Mouse (Mus musculus) midbrain, embryonic 15.5 days (tissue): ENCODE data around the gene Adamtsl4. TPM values are rescaled to one million over a fixed set of nuclear protein-coding genes. Genes with fewer than 3 reads are reported as not detected.

ENCODE experiments used
- ATAC-seq: fragments of 200-750 bp; cut with Nextera tagmentation; replicated peaks from 2 replicates; pipeline ENCODE4 v1.8.0; 2017; ENCODE audit warnings: moderate TSS enrichment
- H3K27ac ChIP-seq: fragments of 300-500 bp; sonication (generic); 2 replicates; pipeline ENCODE4 v1.5.1; 2015; ENCODE audit warnings: mild to moderate bottlenecking, inconsistent platforms
- H3K27me3 ChIP-seq: fragments of 300-500 bp; sonication (generic); replicated peaks from 2 replicates; pipeline ENCODE4 v1.6.1; 2015; ENCODE audit warnings: inconsistent platforms
- H3K36me3 ChIP-seq: fragments of 300-500 bp; sonication (generic); replicated peaks from 2 replicates; pipeline ENCODE4 v1.6.1; 2015; ENCODE audit warnings: inconsistent platforms
- H3K4me1 ChIP-seq: fragments of 300-500 bp; sonication (generic); 2 replicates; pipeline ENCODE4 v1.6.1; 2015; ENCODE audit warnings: inconsistent platforms
- H3K4me2 ChIP-seq: fragments of 300-500 bp; sonication (generic); 2 replicates; pipeline ENCODE4 v1.6.1; 2015; ENCODE audit warnings: inconsistent platforms, mild to moderate bottlenecking, moderate library complexity
- H3K4me3 ChIP-seq: fragments of 300-500 bp; sonication (generic); 2 replicates; pipeline ENCODE4 v1.5.1; 2015; ENCODE audit warnings: mild to moderate bottlenecking, inconsistent platforms
- H3K9ac ChIP-seq: fragments of 300-500 bp; sonication (generic); 2 replicates; pipeline ENCODE4 v1.6.1; 2015; ENCODE audit warnings: mild to moderate bottlenecking, inconsistent platforms
- H3K9me3 ChIP-seq: fragments of 300-500 bp; sonication (generic); 2 replicates; pipeline ENCODE4 v1.6.1; 2016; ENCODE audit warnings: inconsistent platforms
- WGBS: fragments of 180-500 bp; shearing (Covaris S2); methylation state at CpG from one replicate; pipeline ENCODE4 v1.1.7; 2015; ENCODE audit warnings: mixed read lengths; 5-methylcytosine and 5-hydroxymethylcytosine counted together
- polyA plus RNA-seq: library from polyadenylated mRNA; unstranded; fragments of >200 nt; fragmentation: Nextera tagmentation; extraction: Ambion mirVana; gene quantifications from 2 replicates; pipeline ENCODE4 v1.2.1, GENCODE M21; 2015

Gene Adamtsl4
- polyA plus RNA-seq, 1 experiment from 2014 or later: 1.0 TPM

DNA sequence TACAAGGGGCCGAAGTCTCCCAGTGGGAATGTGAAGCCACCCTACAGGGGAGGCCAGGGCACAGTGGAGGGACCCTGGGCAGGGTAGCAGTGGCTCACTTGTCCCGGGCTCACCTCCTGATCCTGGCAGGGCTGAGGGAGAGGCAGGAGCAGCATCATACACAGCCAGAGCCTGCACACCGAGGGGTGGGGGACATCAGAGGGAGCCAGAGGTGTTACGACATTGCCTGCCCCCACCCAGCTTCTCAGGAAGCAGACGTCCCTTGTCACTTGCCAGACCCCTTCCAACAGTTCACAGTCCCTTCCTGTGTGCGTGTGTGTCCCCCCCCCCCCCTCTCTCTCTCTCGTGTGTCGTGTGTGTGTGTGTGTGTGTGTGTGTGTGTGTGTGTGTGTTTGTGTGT, 2.9 kb downstream of the Adamtsl4 start:
- H3K4me3 ChIP-seq: no peak overlapping the region
- H3K9me3 ChIP-seq: no peaks in the 10 kb centered on the region
- no peaks in the 10 kb centered on the region for H3K27me3 ChIP-seq
- H3K4me1 ChIP-seq: peaks cover 24% of the 10 kb centered on the region
- H3K9ac ChIP-seq: no peak overlapping the region
- WGBS: 73% methylated on average over 5 of the region's 8 CpGs
- H3K4me2 ChIP-seq: no peak overlapping the region
- no peaks in the 10 kb centered on the region for H3K36me3 ChIP-seq
- H3K27ac ChIP-seq: no peak overlapping the region
- ATAC-seq: no peak

GRCm38 (mm10) chr3:95682878-95683277, 4.8 kb downstream of the Adamtsl4 start:
- Histone ChIP-seq H3K4me3 (no peak overlapping the region), H3K36me3 (no peaks in the 10 kb centered on the region), H3K27ac (no peak overlapping the region), H3K9ac (no peak overlapping the region), H3K27me3 (no peaks in the 10 kb centered on the region), H3K4me1 (peaks cover 20% of the 10 kb centered on the region), H3K4me2 (no peak overlapping the region), H3K9me3 (no peaks in the 10 kb centered on the region)
- ATAC-seq: no peak
- 61% methylated on average over 5 of the region's 5 CpGs for WGBS

DNA sequence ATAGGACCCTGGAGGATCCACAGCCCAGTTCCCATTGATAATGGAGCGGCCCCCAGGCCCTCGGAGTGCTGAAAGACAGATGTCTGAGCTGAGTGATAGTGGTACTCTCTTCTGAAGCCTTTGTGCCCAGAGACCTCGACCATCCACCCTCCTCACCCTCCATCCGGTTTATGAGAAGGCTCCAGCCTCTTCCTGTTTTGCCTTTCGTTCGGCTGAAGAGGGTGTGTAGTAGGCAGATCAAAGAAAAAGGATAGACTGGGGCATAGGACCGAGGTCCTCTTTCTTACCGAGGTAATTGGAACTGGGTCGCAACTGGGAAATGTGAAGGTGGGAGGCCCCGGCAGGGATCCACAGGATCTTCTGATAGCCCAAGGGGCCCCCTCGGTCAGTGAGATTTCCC, 6.4 kb downstream of the Adamtsl4 start:
- Histone ChIP-seq H3K36me3 (no peaks in the 10 kb centered on the region), H3K4me2 (no peak overlapping the region), H3K9ac (no peak overlapping the region), H3K9me3 (no peaks in the 10 kb centered on the region), H3K27me3 (no peaks in the 10 kb centered on the region), H3K27ac (no peak overlapping the region), H3K4me3 (no peak overlapping the region), H3K4me1 (0 out of 2 replicates have a peak, but pooled peaks cover 8% of the 10 kb centered on the region)
- ATAC-seq: no peak
- WGBS: 64% methylated on average over 11 of the region's 11 CpGs

DNA sequence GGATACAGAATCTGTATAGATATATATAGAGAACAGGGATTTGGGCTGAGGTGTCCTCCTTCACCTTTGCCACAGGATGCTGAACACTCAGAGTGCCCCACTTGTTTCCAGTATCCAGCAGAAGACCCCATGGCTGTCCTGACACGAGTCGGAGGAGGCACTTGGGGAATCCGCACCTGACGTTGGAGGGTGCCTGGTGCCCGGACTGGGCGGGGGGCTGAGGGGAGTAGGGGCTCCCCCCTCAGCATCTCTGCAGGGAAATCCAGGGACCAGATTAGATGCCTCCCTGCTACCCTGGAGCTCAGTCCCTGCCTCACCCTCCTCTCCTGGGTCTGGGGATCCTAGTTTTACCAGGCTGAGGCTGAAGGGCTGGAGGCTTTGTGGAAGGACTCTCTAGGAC, 7.0 kb downstream of the Adamtsl4 start:
- H3K4me3 ChIP-seq: no peak overlapping the region
- no peak overlapping the region for H3K9ac ChIP-seq
- no peaks in the 10 kb centered on the region for H3K27me3 ChIP-seq
- ATAC-seq: no peak
- no peak overlapping the region for H3K4me2 ChIP-seq
- H3K36me3 ChIP-seq: no peaks in the 10 kb centered on the region
- H3K9me3 ChIP-seq: no peaks in the 10 kb centered on the region
- 0 out of 2 replicates have a peak, but pooled peaks cover 8% of the 10 kb centered on the region for H3K4me1 ChIP-seq
- 81% methylated on average over 6 of the region's 6 CpGs for WGBS
- no peak overlapping the region for H3K27ac ChIP-seq

DNA sequence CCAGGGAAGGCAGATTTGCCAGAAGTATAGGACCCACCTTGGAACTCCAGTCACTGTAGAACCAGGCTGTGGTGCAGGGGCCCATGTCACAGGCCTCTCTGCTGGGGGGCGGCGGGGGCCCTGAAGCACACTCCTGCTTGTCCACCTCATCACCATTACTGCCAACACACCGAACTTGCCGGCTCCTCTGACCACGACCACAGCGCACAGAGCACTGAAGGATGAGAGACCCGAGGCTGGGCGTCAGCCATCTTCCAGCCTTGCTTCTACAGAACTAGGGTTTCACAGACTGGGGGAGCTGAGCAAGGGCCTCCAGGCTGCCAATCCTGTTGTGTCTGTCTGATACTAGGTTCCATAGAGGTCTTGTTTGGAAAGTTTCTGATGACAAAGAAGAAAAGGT, 8.2 kb downstream of the Adamtsl4 start:
- ATAC-seq: no peak
- H3K9ac ChIP-seq: no peak overlapping the region
- 90% methylated on average over 8 of the region's 8 CpGs for WGBS
- no peak overlapping the region for H3K27ac ChIP-seq
- no peaks in the 10 kb centered on the region for H3K27me3 ChIP-seq
- H3K4me2 ChIP-seq: no peak overlapping the region
- H3K4me3 ChIP-seq: no peak overlapping the region
- H3K4me1 ChIP-seq: 0 out of 2 replicates have a peak, but pooled peaks cover 8% of the 10 kb centered on the region
- H3K9me3 ChIP-seq: no peaks in the 10 kb centered on the region
- H3K36me3 ChIP-seq: no peaks in the 10 kb centered on the region

DNA sequence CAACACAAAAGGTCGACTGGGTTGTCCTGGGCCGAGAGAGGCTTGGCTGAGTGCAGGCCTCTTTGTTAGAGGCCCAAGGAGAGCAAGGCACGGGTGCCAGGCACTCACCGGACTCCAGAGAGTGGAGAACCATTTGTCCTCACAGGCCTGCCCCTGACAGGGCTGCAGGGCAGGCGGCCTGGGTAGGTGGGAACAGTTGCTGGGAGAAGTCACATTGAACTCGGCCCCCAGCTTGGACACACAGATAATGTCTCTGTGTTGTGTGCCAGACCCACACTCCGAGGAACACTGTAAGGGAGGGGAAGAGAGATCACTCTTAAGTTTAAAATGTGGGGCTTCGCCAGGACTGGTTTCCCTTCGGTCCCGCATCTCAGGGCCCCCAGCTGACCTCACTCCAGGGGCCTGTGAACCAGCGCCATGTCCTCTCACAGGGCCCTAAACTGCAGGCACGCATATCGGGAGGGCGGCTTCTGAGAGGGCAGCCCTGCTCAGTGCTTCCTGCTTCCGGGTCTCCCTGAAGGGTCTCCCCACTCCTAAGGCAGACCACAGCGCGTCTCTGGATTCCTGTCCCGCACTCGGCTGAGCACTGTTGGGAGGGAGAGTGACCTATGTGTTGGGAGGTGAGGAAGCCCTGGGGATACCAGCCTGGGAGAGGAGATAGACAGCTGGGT, 10.2 kb downstream of the Adamtsl4 start:
- Histone ChIP-seq H3K4me3 (no peak overlapping the region), H3K4me1 (0 out of 2 replicates have a peak, but pooled peaks cover 8% of the 10 kb centered on the region), H3K9ac (no peak overlapping the region), H3K9me3 (no peaks in the 10 kb centered on the region), H3K4me2 (no peak overlapping the region), H3K27ac (no peak overlapping the region), H3K27me3 (no peaks in the 10 kb centered on the region), H3K36me3 (no peaks in the 10 kb centered on the region)
- ATAC-seq: no peak
- WGBS: 82% methylated on average over 19 of the region's 19 CpGs

GRCm38 (mm10) chr3:95676745-95677419, 10.8 kb downstream of the Adamtsl4 start:
- no peaks in the 10 kb centered on the region for H3K27me3 ChIP-seq
- 0 out of 2 replicates have a peak, but pooled peaks cover 2% of the 10 kb centered on the region for H3K36me3 ChIP-seq
- H3K4me1 ChIP-seq: 0 out of 2 replicates have a peak, but pooled peaks cover 8% of the 10 kb centered on the region
- no peaks in the 10 kb centered on the region for H3K9me3 ChIP-seq
- ATAC-seq: no peak
- H3K4me2 ChIP-seq: no peak overlapping the region
- no peak overlapping the region for H3K9ac ChIP-seq
- no peak overlapping the region for H3K27ac ChIP-seq
- H3K4me3 ChIP-seq: no peak overlapping the region
- WGBS: 62% methylated on average over 15 of the region's 15 CpGs

GRCm38 (mm10) chr3:95675301-95676092, 12.2 kb downstream of the Adamtsl4 start:
- H3K4me1 ChIP-seq: no peaks in the 10 kb centered on the region
- peak; percentile 51; the same call in 1 of the 2 replicates for ATAC-seq
- 30% methylated on average over 8 of the region's 8 CpGs for WGBS
- H3K9ac ChIP-seq: no peak overlapping the region
- H3K27me3 ChIP-seq: no peaks in the 10 kb centered on the region
- H3K4me2 ChIP-seq: no peak overlapping the region
- no peaks in the 10 kb centered on the region for H3K9me3 ChIP-seq
- 0 out of 2 replicates have a peak, but pooled peaks cover 2% of the 10 kb centered on the region for H3K36me3 ChIP-seq
- H3K27ac ChIP-seq: peak overlapping the region; percentile 39
- no peak overlapping the region for H3K4me3 ChIP-seq

DNA sequence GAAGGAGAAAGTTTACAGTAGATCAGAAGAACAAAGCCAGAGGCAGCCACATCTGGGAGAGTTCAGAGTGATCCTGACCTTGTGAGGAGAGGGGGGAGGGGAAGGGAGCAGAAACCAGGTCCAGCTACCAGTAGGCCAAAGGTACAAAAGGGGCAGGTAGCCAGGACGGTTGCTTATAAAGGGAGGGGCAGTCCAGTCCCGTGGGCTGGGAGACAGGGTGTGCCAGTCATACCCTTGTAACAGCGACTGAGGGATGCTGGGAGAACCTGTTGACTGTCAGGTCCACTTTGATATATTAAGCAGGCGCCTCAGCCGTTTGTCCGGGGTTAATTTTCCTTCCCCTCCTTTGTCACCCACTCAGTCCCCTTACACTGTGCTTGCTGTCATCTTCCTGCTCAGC, 12.9 kb downstream of the Adamtsl4 start:
- whole genome bisulfite sequencing: 25% methylated on average over 6 of the region's 6 CpGs
- no peaks in the 10 kb centered on the region for H3K4me1 ChIP-seq
- H3K9ac ChIP-seq: no peak overlapping the region
- H3K9me3 ChIP-seq: no peaks in the 10 kb centered on the region
- 0 out of 2 replicates have a peak, but pooled peaks cover 2% of the 10 kb centered on the region for H3K36me3 ChIP-seq
- no peaks in the 10 kb centered on the region for H3K27me3 ChIP-seq
- ATAC-seq: no peak
- H3K4me3 ChIP-seq: no peak overlapping the region
- peak overlapping the region; percentile 39 for H3K27ac ChIP-seq
- no peak overlapping the region for H3K4me2 ChIP-seq

DNA sequence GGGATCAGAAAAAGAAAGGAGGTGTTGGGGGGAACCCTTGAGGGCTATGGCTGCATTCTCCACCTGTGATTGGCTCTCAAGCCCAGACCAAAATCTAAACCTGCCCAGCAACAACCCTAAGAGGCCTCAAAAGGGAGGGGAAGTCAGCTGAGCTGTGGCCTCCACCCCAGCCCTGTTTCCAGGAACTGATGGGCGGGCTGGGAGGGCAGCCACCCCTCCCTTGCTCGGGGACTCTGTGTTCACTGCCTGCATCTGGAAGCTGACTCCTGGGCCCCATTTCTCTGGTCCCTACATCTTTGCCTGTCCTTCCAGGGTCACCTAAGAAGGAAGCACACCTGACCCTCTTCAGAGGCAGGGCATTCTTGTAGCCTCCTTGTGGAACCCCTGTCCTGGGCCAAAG, 13.5 kb downstream of the Adamtsl4 start:
- ATAC-seq: no peak

DNA sequence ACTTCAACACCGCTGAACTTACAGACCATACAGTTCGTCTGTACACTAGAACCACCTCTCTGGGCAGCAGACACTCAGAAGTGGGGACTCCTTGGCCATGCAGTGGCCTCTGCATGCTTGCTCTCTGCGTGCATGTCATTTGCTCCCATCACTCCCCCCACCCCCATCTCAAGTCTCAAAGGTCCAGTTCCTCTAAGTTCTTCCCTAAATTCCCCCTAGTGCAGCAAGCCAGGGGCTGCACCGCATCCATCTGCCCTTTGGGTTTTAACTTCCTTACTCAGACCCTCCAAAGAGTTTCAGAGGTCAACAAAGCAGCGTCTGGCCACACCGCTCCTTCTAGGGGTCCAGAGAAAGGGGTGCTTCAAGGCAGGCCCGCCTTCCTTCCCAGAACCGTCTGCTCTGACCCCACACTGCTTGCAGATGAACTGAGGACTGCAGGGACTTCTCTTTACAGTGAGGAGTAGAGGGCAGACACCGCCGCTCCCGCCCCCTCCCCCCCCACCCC, 14.0 kb downstream of the Adamtsl4 start:
- Histone ChIP-seq H3K27me3 (no peaks in the 10 kb centered on the region), H3K27ac (no peak overlapping the region), H3K9ac (no peak overlapping the region), H3K4me3 (no peak overlapping the region), H3K4me2 (no peak overlapping the region), H3K4me1 (no peaks in the 10 kb centered on the region), H3K9me3 (no peaks in the 10 kb centered on the region), H3K36me3 (0 out of 2 replicates have a peak, but pooled peaks cover 2% of the 10 kb centered on the region)
- no peak for ATAC-seq
- 34% methylated on average over 11 of the region's 11 CpGs for WGBS

More for the DNA sequence above, 13.5 kb downstream of the Adamtsl4 start:
- H3K4me2 ChIP-seq: no peak overlapping the region
- H3K9me3 ChIP-seq: no peaks in the 10 kb centered on the region
- H3K36me3 ChIP-seq: 0 out of 2 replicates have a peak, but pooled peaks cover 2% of the 10 kb centered on the region
- WGBS: 53% methylated on average over 2 of the region's 2 CpGs
- no peaks in the 10 kb centered on the region for H3K4me1 ChIP-seq
- no peak overlapping the region for H3K4me3 ChIP-seq
- H3K27ac ChIP-seq: no peak overlapping the region
- no peak overlapping the region for H3K9ac ChIP-seq
- H3K27me3 ChIP-seq: no peaks in the 10 kb centered on the region
